Mouse (Mus musculus): Measurements from ENCODE around the gene Sec61g.
A peak's percentile ranks its signal among the peaks of the same experiment; 100 is the strongest.

- TF ChIP-seq CHD2 (IDR thresholded peaks at IDR 0.05; ENCODE audit: low read depth, low read length) = no peak
- no peak for TF ChIP-seq HCFC1 (IDR thresholded peaks at IDR 0.05; ENCODE audit: borderline replicate concordance, insufficient read depth, low read length)
- TF ChIP-seq ZNF384 (IDR thresholded peaks at IDR 0.05; ENCODE audit: low read depth, low read length) = no peak
- TF ChIP-seq MAFK (IDR thresholded peaks at IDR 0.05; ENCODE audit: insufficient read depth, low read depth, low read length) = no peak
- TF ChIP-seq ZC3H11A (IDR thresholded peaks at IDR 0.05; ENCODE audit: borderline replicate concordance, low read depth, low read length) = peak; percentile 86
Observed at GRCm38 (mm10) chr11:16524917-16525640, 16.8 kb upstream of the Sec61g start.

Data from ES-E14 (cell line).